Mouse (Mus musculus): ENCODE measurements at regions not wholly inside any gene's neighbourhood (a gene's known extent, or its start where the extent isn't known, plus 50 kb on each side); places are given as distances from the start of the nearest gene placed in this dataset.

DNA sequence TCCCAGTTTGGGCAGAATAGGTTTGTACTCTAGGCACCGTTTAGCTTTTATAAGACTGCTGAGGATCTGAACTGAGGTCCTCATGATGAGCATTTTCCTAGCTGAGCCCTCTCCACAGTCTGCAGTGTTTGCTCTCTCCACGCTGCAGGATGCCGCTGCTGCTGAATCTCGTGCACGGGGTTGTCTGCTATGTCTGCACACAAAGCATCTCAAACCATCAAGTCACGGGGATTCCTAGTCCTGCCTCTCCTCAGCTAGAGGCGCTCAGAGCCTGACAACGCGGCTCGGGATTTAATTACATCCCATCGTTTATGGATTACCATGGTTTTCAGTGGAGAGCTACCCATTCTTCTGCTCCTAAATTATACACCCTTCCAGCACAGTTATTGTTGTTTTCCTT, 175.6 kb downstream of the Rnf144b start:
- no peak for DNase-seq

DNA sequence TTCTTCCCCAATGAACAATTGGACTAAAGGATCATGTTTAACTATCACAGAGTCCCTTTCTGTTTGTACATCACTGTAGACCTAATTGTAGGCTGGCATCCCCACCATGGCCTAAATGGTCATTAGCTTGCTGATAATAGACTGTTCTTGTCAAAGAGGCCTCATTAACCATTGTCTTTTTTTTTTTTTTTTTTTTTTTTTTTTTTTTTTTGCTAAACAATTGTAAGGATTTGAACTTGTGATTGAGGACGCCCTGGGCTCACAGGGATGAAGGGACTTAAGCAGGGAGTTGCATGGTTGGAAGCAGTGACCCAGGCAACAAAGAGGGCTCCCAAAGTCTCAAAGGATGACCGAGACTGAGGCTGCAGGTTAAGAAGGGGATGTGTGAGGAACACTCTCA, 178.0 kb downstream of the Rnf144b start:
- no peak for DNase-seq

DNA sequence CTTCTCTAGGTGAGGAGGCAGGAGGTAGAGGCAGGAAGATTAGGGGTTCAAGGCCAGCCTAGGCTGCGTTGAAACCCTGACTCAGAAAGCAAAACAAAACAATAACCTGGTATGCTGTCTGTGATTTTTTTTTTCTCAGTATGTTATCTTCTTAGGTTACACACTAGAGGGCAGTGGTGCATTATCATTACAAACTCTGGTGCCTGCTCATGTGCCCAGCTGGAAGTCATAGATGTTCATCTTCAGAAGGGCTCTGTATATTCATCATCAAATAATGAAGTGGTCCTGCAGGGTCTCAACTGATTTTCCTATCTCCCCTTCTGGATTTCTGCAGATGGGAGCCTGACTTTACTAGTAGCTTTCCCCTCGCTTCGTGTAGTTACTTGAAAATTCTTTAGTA, 178.6 kb downstream of the Rnf144b start:
- no peak for DNase-seq

DNA sequence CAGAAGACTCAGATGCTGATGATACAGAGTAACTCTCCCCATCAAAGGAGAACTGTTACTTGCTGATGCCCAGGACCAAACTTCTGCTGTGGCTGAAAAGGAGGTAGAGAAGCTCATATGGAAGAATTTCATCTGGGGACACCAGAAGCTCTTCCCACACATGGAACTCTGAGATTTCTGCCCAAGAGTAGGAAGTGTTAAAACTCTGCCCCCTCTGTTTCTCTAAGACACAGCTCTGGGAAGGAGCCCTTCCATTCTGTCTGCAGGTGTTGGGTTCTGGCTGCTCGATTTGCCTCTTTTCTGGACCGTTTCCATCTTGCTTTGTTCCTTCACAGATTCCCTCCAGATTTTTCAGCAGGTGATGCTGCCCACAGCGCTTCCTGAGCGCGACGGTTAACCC, 187.0 kb downstream of the Rnf144b start:
- DNase-seq = no peak

DNA sequence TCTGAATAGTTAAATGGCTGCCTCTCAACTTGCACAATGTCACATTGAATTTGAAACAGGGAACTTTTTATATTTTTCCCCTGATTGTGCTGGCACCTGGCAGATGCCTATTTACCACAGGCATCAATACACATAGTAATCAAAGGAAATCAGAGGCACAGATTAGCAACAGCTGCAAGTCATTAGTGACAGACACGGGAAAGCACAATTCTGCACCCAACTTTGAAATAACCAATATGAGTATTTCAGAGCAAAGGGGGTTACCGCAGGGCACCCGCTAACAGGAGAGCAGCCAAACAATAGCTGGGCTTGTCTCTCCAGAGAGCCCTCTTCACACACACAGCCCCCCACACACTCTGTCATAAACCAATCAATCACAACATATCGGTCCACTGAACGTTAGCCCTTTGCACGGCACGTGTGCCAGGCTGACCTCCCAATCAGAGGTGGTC, 188.3 kb downstream of the Rnf144b start:
- DNase-seq = no peak

DNA sequence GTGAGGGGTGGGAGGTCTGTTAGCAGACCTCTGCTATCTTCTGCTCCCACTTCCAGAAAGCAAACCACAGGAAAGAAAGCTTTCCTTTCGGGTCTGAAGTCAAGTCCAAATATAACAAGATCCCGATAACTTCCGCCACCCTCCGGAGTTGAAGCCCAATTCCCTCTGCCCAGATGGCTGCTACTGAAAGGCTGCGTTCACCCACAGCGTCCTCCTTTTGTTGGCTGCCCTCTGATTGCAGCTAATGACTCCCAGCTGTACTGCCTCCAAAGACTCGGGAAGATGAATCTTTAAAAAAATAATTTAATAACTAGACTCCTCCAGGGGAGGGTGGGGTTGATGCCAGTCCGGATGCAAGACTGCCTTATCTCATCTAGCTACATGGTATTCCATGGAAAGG, 197.1 kb downstream of the Rnf144b start:
- no peak for DNase-seq

DNA sequence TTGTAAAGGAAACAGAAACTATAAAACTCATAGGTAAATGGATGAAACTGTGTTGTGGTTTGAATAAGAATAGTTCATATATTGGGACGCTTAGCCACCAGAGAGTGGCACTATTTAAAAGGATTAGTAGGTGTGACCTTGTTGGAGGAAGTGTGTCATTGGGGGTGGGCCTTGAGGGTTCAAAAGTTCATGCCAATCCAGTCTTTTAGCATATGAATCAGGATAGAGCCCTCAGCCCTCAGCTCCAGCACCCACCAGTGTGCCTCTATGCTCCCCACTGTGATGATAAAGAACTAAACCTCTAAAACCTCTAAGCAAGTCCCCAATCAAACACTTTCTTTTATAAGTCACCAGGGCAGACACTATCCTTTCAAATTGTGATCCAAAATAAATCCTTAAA, 199.4 kb downstream of the Rnf144b start:
- no peak for DNase-seq

DNA sequence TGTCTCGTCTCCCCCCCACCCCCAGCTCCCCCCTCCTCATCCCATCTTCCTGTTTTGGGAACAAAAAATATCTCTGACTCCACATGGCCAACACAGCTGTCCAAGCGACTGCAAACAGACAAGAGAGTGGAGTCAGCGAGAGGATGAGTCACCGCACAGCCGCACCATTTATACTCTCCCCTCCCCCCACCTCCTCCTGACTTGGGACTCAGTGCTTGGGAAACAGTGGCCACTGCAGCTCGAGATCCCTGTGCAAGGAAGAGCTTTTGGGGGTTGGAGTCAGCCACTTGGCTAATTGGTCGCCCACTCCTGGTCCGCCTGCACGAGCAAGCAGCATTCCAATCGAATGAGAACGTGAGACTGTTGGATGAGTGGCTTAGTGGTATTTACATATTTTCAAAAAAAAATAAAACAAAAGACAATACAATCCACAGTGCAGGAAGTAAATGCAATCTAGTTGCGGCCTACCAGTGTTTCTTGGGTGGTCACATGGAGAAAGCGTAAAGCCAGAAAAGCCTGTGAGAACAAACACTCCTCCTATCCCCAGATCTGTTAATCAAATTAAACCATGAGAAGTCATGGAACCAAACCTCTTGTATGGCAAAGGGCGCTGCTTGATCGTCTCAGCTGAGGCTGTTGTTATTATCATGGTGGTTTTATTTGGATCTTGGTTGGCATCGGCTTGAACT, 213.7 kb downstream of the Rnf144b start:
- peak; percentile 57 for DNase-seq

DNA sequence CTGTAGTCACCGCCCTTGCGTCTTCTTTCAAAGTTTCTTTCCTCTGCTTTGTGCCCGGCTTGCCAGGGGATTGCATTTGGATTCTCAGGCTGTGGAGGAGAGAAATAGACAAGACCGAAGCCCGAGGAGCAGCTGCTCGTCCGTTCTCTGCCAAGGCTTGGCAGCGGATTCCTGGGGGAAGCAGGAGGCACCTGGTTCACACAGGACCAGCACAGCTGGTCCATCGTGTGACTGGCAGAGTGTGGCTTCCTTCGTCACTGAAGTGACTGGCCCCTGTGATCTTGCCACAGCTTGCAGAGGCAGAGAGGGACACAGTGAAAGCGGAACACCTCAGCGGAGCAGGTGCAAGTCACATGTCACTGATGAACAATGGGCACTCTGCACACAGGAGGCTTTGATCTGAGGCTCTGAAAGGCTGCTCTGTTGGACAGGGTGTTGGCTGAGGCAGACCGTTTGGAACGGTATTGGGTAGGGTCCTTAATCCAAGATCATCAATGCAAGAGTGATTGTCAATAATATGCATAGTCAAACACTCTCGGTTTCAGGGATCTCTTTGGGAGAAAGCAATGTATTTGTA, 214.5 kb downstream of the Rnf144b start:
- DNase-seq = peak; percentile 35

DNA sequence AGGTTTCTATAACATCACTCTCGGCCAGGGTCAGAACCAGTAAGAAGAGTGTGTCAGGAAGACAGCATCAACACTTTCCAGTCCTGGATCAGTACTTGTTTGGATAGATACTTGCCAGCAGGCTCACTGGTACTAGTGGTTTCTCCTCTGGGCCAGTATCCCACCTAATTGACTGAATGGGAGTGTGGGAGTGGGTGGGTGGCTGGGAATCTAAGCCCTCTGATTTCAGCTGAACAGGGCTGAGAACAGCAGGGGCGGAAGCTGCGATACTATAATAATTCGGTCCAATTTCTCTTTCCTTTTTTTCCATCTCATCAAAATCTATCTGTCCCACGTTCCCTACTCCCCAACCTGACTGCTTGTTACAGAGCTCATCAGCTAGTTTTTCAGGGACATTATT, 217.0 kb downstream of the Rnf144b start:
- no peak for DNase-seq

DNA sequence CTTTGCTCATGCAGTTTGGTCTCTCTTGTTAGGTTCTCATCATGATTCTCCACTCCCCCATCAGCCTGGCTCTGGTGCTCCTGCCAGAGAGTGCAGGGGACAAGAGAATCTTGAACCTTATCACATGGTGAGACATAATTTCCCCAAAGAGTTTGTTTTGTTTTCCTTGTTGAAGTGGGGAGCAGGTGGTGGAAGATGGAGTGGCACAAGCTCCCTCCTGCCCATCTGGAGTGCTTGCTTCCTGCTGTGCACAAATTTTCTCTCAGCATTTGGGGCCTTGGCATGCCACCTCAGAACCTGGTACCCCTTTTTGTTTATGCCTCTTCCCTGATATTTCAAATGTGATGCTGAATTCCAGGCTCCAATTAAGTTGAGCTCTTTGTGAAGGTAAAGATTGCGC, 219.9 kb downstream of the Rnf144b start:
- DNase-seq = no peak

DNA sequence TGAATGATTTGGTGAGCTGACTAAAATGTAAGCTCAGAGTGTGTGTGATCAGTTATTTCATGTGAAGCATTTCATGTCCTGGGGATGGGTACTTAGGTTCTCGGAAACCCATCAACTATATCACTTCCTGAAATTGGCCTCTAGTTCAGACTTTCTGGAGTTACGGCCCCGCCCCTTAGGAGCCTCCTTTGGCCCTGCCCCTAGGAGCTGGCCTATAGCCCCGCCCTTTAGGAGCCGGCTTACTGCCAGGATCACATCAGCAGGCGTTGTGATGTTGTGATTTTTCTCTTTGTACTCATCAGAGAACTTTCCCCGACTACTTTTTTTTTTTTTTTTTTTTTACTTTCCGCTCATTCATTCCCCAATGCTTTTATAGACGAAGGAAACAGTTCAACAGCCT, 223.1 kb downstream of the Rnf144b start:
- no peak for DNase-seq

DNA sequence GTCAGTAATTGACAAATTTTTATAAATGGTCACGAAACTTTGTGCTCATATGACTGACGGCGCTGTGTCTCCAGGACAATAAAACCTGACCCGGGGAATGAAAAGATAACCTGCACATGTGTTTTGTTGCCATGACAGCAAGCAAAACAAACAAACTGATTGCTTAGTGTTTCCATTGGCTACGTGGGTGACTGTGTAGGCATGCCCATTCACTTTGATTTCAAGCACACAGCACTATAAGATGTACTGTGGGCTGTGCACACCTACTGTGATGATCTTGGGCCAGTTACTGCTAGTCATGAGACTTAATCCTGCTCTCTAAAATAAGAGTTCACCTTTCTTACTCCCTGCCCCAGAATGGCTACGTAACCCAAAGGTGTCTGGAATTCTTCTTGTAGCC, 225.4 kb downstream of the Rnf144b start:
- no peak for DNase-seq

DNA sequence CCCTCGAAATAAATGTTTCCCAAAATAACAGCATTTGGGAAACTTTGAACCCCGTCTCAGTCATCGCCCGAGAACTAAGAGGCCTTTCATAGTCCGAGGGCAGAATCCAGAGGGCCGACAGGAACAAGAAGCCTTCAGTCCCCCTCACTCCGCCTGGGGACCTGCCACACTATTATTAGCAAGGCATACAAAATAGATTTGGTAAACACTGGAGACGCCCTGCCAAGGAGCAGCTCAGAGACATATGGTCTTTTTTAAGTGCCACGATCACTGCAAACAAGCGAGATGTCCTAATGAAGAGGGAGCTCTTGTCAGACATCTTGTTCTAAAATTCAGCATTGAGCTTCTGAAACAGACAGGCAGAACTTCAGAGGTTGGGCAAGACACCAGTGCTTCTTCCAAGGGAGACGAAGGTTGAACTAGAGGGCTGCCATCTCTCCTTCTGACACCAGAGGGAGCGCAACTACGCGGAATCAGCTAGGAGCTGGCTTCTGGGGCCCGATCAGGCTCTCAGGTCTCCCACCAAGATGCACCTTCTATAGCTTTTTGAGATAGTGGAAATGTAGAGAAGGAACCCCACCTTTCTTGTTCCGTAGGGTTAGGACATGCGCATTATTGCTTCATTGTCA, 226.2 kb downstream of the Rnf144b start:
- DNase-seq = peak; percentile 37

DNA sequence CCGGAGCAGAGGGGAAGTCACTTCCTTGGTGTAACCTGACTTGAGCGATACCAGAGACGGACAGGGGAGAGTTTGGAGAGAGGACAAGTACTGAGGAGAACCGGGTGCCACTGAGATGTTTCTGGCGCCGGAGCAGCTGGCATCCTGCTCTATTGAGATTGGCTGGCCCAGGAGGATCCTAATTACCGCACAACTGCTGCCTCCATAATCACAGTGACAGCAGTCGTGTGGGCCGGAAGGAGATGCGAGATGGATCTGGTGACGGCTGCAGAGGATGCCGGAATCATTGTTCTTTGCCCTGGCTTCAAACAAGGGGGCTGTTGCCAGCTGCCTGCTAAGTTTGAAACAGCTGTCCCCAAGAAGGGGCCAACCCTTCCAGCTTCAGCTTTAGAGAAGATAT, 232.0 kb downstream of the Rnf144b start:
- DNase-seq = peak; percentile 24

DNA sequence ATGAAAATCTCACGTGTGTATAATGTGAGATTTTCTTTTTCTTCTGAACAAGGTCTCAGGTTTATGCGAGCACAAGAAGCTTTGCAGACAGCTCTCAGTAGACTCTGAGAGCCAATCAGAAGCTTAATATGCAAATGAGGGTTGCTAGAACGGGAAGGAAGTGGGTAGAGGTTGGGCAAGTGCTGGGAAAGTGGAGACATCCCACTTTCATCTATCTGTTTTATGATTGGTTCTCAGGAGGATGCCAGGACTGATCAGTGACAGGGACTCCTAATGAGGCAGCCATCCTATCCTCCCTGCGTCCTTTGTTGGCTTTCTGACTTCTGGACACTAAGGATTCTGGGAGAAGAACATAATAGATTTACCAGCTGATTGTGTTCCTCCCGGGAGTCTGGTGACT, 232.7 kb downstream of the Rnf144b start:
- no peak for DNase-seq

DNA sequence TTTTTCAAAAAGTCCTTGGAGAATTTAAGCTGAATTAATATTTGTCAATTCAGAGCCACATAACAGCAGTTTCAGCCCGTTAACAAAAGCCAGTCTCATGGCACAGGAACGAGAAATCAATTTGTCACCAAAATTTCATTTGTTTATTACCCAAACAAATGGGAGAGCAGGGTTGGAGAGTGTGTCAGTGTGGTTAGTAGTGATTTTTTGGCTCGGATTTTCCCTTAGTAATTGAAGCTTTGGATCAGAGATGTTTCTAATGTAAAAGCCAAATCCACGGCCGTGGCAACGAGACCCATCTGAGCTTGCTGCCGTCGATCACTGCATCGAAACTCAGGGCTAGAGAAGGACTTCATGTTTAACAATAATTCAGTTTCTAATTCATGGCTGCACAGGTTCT, 236.5 kb downstream of the Rnf144b start:
- no peak for DNase-seq

DNA sequence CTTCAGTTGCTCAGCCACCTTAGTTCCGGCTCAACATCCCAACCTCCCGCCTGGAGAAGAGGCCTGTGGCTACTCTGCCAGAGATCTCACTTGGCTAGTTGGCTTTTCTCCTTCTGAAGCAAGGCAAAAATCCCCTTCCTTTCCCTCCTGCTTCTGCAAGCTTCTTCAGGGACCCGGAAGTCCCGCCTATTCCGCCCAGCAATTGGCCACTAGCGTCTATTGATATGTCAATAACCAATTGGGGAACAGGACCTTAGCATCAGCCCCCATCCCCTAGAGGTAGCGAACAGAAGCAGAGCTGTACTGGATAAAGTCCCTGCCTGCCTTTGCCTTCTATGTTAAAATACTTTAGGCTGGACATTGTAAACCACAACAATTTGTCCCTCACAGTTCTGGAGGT, 243.3 kb downstream of the Rnf144b start:
- no peak for DNase-seq

DNA sequence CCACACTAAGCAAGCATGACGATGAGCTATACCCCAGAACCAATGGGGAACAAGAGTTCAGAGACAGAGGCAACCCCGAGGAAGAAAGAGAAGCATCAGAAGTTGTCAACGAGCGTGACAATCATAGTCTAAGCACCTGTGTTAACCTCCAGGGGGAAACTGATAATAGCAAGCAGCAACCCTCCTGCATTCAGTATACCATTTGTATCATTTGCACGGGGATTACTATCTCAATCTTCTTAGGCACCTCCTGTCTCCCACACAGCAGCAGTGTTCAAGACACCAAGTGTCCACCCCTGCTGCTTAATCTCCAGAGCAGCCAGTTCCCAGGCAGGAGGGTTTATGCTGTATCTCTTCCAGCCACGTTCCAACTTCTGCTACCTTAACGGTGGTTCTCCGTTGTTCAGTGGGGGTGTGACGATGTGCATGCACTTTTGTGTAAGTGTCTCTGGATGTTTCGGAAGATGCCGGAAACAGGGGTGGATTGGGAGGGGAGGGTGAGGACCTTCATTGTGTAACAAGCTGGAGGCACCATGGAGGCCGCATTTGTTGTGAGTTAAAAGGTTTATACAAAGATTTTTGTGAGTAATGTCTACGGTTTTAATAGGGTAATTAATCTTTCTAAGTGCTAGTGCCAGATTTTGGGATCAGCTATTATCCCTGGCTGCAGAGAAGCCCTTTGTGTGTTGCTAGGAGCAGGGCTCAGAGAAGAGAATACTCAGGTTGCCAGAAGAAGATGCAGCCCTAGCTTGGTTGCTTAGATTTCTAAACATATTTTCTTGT, 245.8 kb downstream of the Rnf144b start:
- no peak for DNase-seq

DNA sequence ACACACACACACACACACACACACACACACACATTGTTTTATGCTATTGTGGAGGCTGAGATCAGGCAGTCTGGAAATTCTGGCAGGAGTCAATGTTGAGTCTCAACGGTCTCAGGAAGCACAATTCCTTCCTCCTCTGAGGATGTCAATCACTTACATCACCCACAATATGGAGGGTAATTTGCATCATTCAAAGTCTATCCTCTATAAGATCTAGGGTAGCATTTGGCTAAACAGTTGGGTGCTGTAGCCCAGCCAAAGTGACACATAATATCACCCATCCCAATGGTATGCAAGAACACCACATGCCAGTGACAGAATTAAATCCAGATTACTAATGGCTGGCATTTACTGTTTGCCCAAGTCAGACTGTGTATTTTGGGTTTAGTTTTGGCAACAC, 252.1 kb downstream of the Rnf144b start:
- DNase-seq = no peak

DNA sequence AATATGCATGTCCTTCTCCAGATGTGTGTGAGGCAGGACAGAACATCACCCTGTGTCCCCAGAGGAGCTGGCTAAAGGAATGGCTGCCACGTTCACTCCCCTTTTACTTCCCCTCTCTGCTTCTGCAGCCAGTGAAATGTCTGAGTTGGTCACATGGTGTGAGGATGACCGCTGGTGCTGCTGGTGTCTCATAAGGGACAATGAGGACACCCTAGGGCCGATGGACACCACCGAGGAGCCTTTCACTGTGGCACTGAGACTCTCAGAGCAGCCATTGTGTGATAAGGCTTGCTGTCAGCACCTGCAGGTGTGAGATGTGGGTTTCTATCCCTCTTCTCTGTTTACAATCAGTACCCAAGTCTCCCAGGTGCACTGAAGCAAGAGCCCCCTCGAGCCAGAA, 268.6 kb downstream of the Rnf144b start:
- no peak for DNase-seq

DNA sequence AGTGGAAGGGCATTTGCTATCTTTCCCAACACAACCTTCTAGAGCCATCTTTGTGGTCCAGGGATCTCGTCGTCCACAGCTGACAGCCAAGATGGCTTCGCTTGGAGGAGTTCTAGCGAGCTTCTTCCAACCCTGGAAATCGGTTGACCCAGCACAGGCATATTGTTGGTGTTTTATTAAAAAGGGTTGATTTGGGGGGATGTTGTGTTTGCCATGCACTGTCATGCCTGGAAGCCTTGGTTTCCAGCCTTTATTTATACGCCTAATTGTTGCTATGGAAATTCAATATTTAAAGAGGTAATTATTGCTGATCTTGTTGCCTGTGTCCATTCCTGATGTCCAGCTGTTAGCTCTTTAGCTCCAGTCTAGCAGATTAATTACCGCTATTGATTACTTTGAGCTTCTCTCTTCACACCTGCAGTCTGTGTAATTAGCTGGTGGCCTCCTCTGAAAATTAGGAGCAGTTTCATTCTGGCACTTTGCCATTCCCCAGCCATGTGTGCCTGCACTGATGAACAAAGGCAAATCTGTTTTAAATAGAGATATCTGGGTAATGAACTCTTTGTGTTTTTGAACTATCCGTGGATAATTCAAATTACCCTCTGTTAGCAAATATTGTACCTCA, 275.4 kb downstream of the Rnf144b start:
- DNase-seq = no peak

DNA sequence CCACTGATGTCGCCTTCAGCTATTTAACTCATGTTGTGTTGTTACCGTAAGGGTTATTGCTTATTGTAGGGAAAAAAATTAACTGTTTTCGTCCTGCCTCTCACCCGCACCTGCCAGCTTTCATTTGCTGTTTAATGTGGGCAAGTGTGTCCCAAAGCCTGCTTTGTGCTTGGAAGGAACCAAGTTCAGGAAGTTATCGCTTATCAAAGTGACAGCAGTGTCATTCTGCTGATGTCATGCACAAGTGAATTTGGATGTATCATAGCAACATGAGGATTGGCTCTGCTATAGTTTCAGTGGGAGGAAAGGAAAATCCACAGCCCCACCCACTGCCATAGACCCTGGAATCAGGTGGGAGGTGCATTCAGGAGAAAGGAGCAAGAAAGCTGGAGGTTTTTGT, 276.5 kb downstream of the Rnf144b start:
- DNase-seq = no peak

All from gastrocnemius, postnatal 25 days (tissue).